Mouse (Mus musculus): ENCODE measurements around the gene Agpat2.

The Agpat2 gene

GRCm38 (mm10) chr2:26603720-26604671 is at the start of gene Agpat2:
Gene Agpat2, minus strand, starts transcription at chr2:26604417.
- DNase-seq = peak; percentile 85

DNA sequence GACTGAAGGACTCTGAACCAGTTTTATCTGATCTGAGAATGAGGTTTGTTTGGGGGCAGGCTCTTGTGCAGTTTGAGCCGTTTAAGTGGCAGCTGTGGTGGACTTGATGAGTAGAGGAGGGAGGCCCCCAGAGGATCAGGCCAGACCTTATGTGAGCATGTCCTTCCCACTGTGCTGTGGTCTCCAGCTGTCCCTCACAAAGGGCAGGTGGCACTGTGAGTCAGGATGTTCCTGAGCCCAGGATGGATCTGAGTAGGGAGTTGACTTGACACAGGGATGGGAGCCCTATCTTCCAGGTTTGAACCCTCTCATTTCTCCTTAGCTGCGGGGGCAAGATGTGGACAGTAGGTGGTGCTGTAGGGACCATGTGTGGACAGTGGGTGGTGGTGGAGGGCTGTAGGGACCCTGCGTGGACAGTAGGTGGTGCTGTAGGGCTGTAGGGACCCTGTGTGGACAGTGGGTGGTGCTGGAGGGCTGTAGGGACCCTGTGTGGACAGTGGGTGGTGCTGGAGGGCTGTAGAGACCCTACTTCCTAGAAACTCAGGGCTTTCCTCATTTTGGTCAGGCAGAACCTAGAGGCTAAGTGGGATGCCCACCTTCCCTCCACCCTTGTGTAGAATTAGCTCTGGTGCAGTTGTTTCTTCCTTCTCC is 42.6 kb upstream of the Agpat2 start:
- peak; percentile 93 for DNase-seq

- peak; percentile 62 for DNase-seq
Measured at GRCm38 (mm10) chr2:26643942-26644341, 39.7 kb upstream of the Agpat2 start.

DNA sequence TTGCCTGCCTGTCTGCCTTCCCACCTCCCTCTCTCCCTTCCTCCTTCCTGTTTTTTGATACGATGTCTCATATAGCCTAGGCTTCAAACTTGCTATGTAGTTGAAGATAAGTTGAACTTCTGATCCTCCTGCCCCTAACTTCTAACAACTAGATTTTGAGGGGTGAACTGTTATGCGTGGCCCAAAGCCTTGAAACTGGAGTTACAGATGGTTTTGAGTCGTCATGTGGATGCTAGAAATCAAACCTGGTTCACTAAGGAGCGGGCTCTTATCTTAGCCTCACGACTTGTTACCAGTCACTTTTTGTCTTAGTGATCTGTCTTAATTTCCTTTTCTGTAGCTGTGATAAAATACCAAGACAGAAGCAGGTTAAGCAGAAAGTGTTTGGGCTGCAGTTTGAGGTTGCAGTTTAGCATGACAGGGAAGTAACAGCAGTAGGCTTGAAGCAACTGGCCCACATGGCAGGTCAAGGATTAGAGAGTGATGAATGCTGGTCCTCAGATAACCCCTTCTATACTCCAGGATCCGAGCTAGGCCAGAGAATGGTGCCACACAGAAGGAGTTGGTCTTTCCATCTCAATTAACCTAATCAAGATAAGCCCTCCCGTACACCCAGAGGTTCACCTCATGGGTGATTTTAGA is 36.9 kb upstream of the Agpat2 start:
- DNase-seq = no peak

DNA sequence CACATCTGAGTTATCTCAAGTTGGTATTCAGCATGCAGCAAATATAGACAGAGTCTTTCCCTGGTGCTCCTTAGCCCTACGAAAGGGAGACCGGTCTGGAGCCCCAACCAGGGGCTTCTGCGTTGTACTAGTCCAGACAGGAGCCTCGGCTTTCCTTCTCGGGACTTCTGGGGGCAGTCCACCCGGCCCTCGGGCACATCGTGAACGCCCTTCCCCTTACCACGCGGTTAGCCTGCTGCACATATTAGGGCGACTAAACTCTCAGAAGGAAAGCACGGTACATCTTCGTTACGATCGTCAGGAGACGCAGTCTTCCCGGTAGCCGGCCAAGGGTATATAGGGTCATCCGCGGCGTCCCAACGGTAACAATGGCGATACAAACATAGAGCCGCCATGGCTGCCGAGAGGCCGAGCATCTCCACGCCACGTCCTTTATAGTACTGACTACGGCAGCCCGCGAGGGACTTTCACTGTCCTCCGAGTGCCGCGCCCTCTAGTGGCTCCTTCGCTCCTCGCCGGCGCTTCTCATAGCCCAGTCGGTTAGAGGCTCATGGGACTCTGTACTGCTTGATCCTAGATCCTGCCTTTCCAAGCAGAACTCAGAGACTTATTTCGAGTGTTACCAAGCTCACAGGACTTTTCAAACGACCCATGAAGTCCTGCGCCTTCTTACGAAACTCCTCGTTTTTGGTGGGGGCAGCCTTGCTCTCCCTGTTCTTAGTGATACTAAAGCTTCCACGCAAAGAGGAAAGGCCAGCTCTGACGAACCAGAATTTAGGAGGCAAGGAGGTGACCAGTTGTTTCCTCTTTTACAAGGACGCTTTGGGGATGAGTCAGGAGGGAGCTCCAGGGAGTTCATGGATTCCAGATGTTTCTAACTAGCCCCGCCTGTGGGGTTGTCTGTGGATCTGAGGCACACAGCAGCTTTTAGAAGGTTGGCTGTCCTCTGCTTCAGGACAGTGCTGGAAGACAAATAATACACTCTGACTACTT is 35.9 kb upstream of the Agpat2 start:
- peak; percentile 98 for DNase-seq

DNA sequence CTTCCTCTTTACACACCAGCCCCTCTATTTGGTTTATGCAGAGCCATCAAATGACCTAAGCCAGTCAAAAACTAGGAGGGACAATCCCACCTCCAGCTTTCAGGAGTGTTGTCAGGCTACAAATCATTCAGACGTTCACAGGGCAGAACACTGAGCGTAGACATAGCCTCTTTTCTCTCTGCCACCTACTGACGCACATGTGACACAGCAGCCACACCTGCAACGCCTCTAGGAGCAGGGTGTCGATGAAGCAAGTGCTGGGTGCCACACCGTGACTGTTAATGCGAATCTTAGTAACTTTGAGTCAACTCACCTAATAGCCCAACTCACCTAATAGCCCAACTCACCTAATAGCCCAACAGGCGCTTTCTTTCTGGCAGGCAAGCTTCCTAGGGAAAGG is 34.9 kb upstream of the Agpat2 start:
- peak; percentile 51 for DNase-seq

- no peak for DNase-seq
Measured at GRCm38 (mm10) chr2:26638572-26638971, 34.4 kb upstream of the Agpat2 start.

DNA sequence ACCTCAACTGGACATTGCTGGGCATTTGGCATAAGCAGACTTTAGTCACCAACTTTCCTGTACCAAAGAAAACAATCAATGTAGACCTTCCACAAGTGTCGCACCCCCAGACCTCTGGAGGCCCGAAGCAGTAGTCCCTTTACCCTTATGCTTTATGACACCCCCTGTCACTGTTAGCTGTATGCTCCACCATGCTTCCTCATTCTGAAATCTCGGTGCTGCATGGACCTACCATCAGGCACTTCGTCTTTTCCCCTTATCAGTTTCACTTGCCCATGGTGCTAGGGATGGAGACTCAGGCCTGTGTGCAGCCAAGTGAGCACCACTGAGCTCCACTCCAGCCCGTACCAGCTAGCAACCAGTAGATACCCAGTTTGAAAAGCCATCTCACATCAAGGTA is 33.8 kb upstream of the Agpat2 start:
- no peak for DNase-seq

DNA sequence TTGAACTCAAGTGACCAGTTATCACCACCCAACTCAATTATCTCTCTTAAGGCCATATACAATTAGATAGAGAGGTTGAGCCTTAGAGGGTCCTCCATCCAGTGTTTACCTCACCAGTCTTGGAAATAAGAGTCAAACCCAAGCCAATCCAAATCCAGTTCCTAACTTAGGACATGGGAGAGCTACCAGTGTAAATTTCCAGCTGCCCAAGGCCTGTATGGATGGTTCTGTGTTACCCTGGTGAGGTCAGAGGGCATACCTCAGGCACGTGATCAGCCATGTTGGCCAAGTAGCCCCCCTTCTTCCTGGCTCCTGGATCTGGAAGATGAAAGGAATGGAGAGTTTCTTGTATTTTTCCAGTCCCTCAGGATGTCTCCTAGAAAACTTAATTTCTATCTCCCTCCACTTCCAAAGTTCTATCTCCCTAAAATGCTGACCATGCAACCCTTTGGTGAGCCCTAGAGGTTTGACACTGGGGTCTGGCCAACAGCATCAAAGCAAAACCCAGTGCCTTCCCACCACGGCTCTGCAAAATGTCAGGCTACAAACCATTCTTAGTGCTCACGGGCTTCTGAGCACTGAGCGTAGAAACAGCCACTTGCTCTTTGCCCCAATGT is 33.2 kb upstream of the Agpat2 start:
- DNase-seq = no peak

- DNase-seq = no peak
Measured at GRCm38 (mm10) chr2:26636325-26636635, 32.1 kb upstream of the Agpat2 start.

DNA sequence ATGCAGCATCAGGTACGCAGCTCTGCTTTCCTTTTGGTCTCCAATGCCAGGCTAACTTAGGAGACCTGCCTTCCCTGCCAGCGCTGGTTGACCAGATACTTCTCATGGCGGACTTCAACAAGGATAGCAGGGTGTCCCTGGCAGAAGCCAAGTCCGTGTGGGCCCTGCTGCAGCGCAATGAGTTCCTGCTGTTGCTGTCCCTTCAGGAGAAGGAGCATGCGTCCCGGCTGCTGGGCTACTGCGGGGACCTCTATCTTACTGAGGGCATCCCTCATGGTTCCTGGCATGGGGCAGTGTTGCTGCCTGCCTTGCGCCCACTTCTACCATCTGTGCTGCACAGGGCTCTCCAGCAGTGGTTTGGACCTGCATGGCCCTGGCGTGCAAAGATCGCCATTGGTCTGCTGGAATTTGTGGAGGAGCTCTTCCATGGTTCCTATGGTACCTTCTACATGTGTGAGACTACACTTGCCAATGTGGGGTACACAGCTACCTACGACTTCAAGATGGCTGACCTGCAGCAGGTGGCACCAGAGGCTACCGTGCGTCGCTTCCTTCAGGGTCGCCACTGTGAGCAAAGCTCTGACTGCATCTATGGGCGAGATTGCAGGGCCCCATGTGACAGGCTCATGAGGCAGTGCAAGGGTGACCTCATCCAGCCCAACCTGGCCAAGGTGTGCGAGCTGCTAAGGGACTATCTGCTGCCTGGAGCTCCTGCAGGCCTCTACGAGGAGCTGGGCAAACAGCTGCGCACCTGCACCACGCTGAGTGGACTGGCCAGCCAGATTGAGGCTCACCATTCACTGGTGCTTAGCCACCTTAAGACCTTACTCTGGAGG is 31.5 kb upstream of the Agpat2 start:
- DNase-seq = no peak

DNA sequence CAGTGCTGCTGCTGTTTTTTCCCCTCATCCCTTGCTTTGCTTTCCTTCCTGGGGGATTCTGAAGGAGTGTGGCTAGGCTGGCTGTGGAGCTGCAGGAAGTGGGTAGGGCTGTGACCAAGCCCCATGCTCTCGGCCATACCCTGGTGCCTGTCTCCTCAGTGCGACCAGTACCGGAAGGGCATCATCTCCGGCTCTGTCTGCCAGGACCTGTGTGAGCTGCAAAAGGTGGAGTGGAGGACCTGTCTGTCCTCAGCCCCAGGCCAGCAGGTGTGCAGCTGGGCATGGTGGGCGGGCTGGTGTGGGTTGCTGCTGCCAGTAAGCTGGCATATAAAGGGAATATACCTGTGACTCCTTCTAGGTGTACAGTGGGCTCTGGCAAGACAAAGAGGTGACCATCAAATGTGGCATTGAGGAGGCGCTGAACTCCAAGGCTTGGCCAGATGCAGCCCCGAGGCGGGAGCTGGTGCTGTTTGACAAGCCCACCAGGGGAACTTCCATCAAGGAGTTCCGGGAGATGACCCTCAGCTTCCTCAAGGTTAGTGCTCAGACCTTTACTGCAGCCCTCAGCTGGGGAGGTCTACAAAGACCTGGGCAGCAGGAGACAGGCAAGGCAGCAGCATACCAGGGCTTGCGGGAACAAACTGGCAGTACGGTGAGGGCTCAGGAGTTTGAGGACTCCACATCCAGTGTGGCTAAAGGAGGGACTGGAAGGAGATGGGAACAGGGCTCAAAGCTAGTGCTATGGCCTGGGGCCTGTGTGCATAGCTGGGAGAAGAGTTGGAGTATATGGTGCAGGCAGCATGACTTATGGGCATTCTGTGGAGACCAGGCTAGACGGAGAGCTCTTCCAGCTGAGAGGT is 30.6 kb upstream of the Agpat2 start:
- no peak for DNase-seq

DNA sequence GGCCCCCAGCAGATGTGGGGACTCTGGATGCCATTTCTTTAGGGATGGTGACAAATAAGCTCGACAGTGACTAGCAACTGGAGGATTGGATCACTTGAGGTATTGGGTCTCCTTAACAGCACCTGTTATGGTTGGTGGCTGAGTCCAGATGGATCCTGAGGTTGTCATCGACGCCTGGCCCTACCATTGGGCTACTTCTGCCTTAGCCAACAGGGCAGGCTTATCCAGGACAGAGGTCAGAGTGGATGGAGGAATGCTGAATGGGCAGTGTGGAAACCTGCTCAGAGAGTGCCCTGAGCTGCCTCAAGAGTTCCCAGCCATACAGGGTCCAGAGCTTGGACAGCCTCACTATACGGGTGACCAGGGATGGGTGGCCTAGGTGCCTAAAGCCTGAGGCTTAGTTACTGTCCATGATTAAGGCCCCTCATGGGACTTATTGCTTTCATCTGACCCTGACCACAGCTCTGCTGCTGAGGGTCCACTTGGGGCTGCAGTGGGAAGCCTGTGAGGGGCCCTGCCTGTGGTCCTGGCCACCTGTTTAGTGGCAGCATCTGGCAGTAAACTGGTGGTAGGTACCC is 29.8 kb upstream of the Agpat2 start:
- DNase-seq = no peak

- DNase-seq = no peak
Measured at GRCm38 (mm10) chr2:26632541-26633395, 28.6 kb upstream of the Agpat2 start.

DNA sequence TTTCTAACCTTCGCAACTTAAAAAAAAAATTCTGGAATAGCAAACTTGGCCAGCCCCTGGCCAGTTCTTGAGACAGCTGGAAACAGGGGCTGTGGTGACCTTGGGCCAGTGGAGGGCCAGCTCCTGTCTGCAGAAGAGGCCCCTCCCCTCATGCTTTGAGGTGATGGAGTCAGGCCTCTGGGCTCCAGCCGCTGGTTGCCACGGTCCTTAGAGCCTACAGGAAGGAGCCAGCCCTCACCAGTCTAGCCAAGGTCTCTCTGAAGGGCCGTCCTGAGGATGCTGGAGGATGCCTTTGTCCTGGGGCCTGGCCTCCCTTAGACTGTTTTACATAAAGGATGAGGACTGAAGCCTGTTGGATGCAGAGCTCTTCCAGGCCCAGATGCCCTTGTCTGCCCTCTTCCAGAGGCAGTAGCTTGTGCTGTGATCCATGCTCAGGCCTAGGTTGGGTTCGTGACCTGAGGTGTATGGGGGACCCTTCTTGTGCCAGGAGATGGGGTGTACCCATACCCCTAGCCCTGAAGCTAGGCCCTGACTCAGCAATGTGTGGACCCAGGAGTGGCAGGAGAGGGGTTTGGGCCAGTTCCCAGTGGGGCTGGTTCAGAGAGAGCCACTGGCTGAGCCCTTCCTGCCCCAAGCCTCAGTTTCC is 24.7 kb upstream of the Agpat2 start:
- peak; percentile 40 for DNase-seq

DNA sequence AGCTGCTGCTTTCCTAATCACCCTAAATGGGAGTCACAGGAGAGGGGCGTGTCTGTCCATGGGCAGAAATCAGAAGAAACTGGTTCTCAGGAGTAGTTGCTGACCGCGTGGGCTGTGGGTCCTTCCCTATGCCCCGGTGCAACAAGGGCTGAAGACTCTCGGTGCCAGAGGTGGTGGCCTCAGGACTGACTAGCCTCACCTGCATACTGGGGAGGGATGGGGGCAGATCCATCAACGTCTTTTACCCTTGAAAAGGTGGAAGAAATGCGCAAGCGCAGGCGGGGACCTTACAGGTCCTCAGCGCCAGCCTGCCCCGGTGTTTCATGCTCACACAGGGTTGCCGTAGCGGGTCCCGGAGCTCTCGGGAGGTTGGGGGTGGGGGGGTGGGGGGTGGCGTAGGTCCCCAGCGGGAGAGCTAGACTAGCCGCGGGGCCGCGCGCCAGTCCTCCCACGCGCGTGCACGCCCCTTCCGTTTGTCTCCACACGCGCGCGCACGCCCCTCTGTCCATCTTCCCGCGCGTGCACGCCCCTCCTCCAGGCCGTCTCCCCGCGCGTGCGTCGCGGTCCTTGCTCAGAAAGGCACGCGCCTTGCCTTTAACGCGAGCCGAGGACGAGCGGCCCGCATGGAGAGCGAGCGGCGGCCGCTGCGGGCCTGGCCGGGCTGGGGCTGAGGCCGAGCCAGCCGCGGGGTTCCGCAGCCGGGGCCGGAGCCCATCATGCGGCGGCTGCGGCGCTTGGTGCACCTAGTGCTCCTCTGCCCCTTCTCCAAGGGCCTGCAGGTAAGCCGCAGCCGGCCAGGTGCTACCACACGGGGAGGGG is 23.9 kb upstream of the Agpat2 start, which contains the start of gene Fam69b:
Fam69b (plus strand) TSS at position 537 of the 819 bp plus-strand sequence.
- DNase-seq = peak; percentile 92

DNA sequence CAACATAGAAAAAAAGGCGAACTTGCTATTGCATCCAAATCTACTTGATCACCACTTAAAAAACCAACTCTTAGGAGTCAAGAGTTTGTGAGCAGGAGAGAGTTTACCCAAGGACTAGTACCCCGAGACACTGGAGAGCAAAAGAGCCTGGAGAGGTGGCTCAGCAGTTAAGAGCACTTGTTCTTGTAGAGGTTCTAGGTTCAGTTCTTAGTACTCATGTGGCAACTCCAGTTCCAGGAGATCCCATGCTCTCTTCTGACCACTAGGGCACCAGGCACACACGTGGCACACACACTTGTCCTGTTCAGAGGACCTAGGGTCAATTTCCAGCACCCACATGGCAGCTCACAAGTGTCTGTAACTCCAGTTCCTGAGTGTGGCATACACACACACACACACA is 21.9 kb upstream of the Agpat2 start:
- no peak for DNase-seq
